Mouse (Mus musculus) brain, embryonic 18.5 days (tissue): ENCODE results near the gene Gm14685.
"Not testable (repeated sequence)": the region's sequence is repeated elsewhere in the genome, so short reads cannot be mapped to it uniquely, and the experiment has no call there.

Source experiments
- DNase-seq: peaks from one replicate; pipeline ENCODE4 v3.0.0-alpha.2; 2012; ENCODE audit warnings: low read depth, low spot score

The Gm14685 gene

DNA sequence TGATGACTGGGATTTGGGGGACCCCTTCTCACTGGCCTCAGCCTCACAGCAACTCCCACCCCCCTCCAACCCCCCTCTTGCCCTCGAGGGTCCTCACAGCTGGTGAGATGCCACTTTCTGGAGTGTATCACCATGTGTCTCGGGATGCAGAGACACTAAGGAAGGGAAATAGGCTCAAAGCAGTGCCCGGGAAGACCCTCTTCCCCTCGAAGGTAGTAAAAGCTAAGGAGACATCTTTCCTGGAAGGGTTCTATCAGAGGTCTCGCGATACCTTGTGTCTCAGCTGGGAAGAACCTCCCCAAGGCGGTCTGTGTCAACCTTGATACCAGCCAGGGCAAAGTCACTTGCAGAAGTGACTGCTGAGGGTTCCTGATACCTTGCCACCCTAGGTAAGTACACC is at the start of gene Gm14685:
Gm14685 (plus strand) TSS at position 301 of the 400 bp plus-strand sequence.
- DNase-seq = not testable (repeated sequence)

- not testable (repeated sequence) for DNase-seq
These were observed 34.4 kb upstream of the Gm14685 start, which contains the start of gene Xlr4a for GRCm38 (mm10) chrX:73082267-73083055. TSS of gene Xlr4a (minus strand) at chrX:73082478.

DNA sequence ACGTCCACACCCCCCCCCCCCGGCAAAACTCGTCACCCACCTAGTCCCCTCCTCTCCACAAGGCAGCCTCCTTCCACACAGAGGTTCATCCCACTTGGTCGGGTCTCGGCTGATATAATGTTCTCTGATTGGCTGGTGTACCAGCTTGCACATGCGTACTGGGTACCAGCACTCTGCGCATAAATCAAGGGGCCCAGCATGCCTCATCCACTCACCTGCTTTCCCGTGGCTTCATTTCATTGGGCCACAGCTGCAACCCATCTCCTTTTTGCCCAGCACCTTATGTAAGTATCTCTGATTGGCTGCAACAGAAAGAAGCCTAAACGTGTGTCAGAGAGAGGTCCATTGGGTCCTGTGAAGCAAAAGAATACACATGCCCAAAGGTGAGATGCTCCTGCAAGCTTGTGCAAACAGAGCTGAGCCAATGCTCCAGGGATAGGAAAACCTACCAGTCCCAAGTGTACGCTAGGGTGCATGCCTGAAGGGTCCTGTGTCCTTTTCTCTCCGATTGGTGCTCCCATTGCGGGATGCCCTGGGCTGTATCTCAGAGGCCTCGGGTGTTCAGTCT is 19.8 kb upstream of the Gm14685 start, which contains the start of gene Xlr3a:
Xlr3a (minus strand) TSS at position 155 of the 568 bp plus-strand sequence.
- not testable (repeated sequence) for DNase-seq

DNA sequence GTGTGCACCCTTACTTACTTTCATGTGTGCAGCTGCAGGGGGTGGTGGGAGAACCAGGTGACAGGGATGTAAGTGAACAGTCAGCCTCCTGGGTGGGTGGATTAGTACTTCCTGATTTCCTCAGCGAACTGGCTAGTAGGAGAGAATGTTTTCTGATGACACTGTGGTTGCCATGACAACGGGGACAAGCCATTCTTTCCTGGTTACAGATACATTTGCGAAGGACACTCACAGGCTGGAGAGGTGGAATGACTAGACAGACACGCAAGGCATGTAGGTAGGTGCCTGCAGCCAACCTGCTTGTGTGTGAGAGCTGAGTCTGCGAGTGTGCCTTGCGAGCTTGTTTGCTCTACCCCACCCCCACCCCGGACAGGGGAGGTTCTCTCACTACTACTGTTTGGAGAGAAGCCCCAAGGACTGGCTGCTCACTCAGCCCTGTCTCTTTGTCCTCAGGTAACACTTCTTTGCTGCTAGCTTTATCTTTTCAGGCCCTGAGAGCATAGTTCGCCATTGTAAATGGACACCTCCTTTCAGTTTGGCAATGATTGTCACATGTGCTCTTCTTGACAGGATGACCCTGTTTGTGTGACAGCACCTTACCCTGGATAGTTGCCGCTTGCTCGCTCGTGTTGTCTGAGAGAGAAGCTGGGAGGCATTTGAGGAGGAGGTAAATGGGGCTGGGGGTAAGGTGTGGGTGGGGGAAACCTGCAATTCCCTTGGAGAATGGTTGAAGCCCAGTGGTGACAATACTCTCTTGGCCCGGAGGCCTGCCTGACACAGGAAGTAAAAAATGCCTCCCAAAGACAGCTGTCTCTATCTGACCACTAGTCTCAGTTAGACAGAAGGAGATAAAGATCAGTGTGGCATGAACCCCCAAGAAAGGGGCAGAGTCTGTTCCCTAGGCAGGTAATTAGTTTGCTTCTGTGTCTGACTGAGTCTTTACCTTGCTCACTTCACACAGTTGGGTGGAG is 6.3 kb downstream of the Gm14685 start:
- not testable (repeated sequence) for DNase-seq

- DNase-seq = not testable (repeated sequence)
These were observed 26.4 kb downstream of the Gm14685 start for GRCm38 (mm10) chrX:73143218-73143618.

GRCm38 (mm10) chrX:73148496-73148895 is 31.6 kb downstream of the Gm14685 start, which contains the start of gene Xlr5b:
TSS of gene Xlr5b (plus strand) at chrX:73148796.
- DNase-seq = not testable (repeated sequence)

- DNase-seq = not testable (repeated sequence)
These were observed 32.5 kb downstream of the Gm14685 start, which contains the start of gene DXBay18 for GRCm38 (mm10) chrX:73149350-73149749. TSS of gene DXBay18 (minus strand) at chrX:73149450.

- DNase-seq = not testable (repeated sequence)
These were observed 60.0 kb downstream of the Gm14685 start, which contains the start of gene Spin2d for GRCm38 (mm10) chrX:73176889-73177288. TSS of gene Spin2d (minus strand) at chrX:73176989.
